Mouse (Mus musculus) liver, embryonic 18 days (tissue): Measurements from ENCODE around the gene Agrn. TPM values are rescaled to one million over a fixed set of nuclear protein-coding genes. Genes with fewer than 3 reads are reported as not detected.

ENCODE experiments used
- polyA plus RNA-seq: library from polyadenylated mRNA; depleted of rRNA; stranded (reverse); fragments of >200 nt; gene quantifications from 2 replicates; pipeline ENCODE4 v1.2.3, GENCODE M21; 2012; rRNA removed

Agrn gene
- polyA plus RNA-seq = 19.8 and 22.7 TPM in 2 replicates

DNA sequence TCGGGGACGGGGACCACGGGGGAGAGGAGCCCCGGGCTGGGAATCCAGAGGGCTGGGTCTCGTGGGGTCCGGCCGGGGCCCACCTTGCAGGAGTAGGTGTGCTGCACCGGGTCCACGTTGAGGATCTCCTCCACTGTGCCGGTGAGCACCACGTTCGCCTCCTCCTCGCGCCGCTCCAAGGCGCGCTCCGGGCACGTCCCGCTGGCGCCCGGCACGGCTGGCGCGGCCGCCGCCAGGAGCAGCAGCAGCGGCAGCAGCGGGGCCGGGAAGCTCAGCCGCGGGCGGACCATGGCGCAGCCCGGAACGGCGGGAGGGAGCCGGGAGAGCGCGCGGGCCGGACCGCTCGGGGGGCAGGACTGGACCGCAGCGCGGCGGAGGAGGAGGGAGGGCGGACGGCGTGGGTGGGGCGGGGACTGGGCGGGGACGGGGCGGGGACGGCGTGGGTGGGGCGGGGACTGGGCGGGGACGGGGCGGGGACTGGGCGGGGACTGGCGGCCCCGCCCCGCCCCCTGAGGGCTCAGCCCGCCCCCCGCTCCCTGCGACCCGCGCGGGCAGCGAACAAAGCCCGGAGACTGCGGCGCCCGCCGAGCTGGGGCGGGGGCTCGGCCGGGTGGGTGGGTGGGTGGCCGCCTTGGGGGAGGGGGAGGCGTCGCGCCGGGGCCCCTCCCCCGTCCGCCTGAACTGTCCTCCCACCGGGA is at the start of gene Agrn:
Agrn (minus strand) TSS at position 358 of the 698 bp plus-strand sequence.

DNA sequence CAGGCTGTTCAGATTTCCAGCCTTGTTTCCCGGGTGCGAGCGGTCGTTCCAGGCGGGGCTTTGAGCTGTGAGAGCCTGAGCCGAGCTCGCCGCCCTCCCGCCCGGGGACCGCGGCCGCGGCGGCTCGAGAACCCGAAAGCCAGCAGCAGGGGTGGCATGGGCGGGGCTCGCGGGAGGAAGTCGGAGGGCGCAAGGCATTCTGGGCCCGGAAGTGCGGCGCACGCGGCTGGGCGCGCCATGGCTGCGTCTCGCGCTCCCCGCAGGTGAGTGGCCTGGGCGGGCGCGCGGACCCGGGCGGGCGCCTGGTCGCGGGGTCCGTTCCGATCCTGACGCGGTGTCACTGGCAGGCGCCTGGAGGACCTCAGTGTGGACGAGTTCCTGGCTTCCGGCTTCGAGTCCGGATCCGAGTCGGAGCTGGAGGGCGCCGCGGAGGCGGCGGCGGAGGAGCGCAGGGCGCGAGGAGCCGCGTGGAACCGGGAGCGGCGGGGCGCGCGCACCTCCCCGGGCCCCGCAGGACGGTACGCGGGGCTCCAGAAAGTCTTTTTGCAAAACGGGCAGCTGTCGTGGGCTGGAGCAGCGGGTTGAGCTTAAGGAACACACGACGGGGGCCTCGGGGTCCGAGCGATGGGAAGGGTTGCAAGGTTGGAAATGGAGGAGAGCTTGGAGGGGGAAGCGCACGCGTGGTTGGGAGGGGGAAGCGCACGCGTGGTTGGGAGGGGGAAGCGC is 38.7 kb upstream of the Agrn start, which contains the start of gene Noc2l:
Noc2l (plus strand) TSS at position 203 of the 726 bp plus-strand sequence.

DNA sequence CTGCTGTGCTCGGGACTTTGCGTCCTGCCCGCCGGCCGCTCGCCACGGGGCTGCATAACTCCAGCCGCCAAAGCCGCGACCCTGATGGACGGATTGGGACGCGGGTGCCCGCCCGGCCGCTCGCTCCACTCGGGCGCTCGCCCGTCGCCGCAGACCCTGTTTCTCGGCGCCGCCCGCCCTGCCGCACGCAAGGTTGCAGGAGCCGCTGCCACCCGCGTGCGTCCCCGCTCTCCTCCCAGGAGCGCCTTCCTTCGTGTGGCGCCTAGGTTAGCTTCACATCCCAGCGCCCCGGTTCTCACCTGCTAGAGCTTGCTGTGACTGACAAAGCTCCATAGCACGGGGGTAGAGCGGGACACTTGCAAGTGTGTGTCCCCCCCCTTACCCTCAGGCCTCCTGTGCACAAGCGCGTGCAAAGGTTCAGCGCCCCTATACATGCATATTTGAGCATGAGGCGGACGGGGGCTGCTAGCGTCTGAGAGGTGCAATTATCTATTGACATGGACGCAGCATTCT is 37.5 kb upstream of the Agrn start, which contains the start of gene Plekhn1:
Plekhn1 (minus strand) TSS at position 157 of the 513 bp plus-strand sequence.

DNA sequence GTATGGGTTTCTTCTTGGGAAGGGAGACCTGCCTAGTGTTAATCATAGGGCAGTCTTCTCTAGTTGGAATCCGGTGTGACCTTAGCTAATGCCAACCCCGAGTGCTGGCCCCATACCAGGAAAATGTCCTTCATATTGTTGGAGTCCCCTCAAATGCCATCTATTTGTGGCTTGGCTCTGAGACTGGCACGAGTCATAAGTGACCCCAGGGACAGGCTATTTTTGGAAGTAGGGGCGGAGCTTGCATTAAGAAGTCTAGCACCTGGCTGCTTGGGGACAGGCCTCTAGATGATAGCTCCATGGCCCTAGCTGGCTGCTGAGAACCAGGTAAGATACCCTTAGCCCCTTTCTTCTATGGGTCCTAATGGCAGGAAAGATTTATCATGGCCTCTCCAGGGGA is 18.4 kb upstream of the Agrn start, which contains the start of gene Perm1:
Perm1 (plus strand) TSS at position 220 of the 400 bp plus-strand sequence.

DNA sequence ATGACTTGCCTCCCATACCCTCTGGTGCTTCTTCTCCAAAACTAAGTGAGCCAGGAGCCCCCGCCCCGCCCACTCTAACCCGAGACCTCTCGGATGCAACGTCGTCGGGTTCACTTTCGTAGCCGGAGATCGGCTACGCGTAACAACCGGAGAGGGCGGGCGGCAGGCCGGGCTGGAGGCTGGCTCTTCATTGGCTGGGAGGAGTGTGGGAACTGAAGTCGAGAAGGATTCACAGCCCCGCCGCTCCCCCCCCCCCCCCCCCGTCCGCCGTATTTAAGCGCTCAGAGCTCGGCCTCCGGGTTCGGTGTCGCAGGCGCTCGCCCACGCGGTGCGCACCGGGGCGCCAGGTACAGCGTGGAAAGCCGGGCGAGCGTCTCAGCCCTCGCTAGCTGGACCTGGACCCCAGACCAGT is 5.7 kb upstream of the Agrn start, which contains the start of gene AW011738:
AW011738 (plus strand) TSS at position 304 of the 412 bp plus-strand sequence.

DNA sequence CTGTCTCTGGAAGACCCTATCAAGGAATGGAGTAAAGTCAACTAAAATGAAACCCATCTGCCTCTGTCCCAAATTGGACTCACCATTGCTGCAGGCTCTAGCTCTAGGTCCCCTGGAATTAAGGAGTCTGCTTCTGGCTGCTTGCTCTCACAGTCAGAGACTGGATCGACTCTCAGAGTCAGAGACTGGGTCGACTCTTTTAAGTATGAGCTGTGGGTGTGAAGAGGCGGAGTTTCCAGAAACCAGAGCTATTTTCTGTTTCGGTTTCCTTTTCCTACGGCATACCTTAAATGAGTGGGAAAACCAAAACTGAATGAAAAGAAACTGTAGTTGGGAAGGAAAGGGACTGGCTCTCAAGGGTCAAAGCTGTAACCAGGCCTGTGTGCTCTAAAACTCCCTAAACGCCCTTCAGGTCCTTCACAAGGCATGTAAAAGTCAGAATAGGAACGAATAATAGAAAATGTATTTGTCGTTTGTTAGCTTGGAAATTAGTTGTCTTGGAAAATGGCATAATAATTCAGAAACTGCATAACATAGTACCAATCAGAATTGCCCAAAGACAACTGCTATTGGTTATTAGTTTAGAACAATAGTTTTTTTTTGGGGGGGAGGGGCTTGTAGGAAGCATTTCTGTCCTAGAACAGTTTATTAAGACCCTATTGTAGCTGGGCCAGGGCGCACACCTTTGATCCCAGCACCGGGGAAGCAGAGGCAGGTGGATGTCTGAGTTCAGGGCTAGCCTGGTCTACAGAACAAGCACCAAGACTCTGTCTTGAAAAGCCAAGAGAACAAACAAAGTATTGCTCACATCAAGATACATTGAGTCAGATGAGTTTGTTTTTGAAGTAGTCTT is 3.6 kb upstream of the Agrn start, which contains the start of gene Isg15:
Isg15 (minus strand) TSS at position 196 of the 853 bp plus-strand sequence.

DNA sequence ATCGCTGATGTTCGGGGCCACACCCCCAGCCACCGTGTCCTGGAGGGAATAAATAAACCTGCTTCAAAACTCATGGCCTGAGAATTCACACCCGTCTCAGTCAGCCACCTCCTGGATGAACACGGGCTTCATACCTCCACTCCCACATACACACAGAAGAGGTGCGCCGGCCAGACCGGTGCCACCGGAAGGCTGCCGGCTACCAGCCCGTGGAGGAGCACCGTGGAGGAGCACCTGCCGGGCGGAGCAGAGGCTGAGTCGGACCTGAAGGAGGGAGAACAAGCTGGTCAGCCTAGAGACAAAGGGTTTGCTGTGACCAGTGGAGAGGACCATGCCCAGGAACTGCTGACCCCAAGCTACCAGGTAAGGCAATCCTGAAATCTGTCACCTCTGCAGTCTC is 66.9 kb downstream of the Agrn start, which contains the start of gene Rnf223:
Rnf223 (plus strand) TSS at position 78 of the 400 bp plus-strand sequence.

Other genes starting within 250 kb of the Agrn start
- gene C1qtnf12, start 235.2 kb downstream of the Agrn start, polyA plus RNA-seq = 22.6 and 24.1 TPM in 2 replicates
- gene B3galt6, start 204.8 kb downstream of the Agrn start, polyA plus RNA-seq = 2.4 TPM in 2 replicates
- gene Sdf4, start 204.6 kb downstream of the Agrn start, polyA plus RNA-seq = 36.5 and 36.9 TPM in 2 replicates
- gene Tnfrsf4, start 183.6 kb downstream of the Agrn start, polyA plus RNA-seq = 0.71 and 1.2 TPM in 2 replicates
- 0.54 and 0.59 TPM in 2 replicates for gene Tnfrsf18, start 171.3 kb downstream of the Agrn start, polyA plus RNA-seq
- gene Ttll10, start 138.1 kb downstream of the Agrn start, polyA plus RNA-seq = 0.67 and 0.83 TPM in 2 replicates
- gene 9430015G10Rik, start 87.5 kb downstream of the Agrn start, polyA plus RNA-seq = 9.1 and 9.9 TPM in 2 replicates
- 0.14 and 0.21 TPM in 2 replicates for gene Rnf223, start 67.0 kb downstream of the Agrn start, polyA plus RNA-seq
- 100 and 213 TPM in 2 replicates for gene Isg15, start 3.3 kb upstream of the Agrn start, polyA plus RNA-seq
- 2.5 and 3.4 TPM in 2 replicates for gene AW011738, start 5.8 kb upstream of the Agrn start, polyA plus RNA-seq
- gene Perm1, start 18.4 kb upstream of the Agrn start, polyA plus RNA-seq = 0.12 TPM in 2 replicates
- gene Plekhn1, start 37.4 kb upstream of the Agrn start, polyA plus RNA-seq = 7.3 and 8.4 TPM in 2 replicates
- 38.7 and 42.0 TPM in 2 replicates for gene Noc2l, start 38.5 kb upstream of the Agrn start, polyA plus RNA-seq
- gene Samd11, start 58.2 kb upstream of the Agrn start, polyA plus RNA-seq = 25.0 and 28.5 TPM in 2 replicates
- gene Vmn2r-ps159, start 133.6 kb upstream of the Agrn start, polyA plus RNA-seq = not detected in 2 replicates